Mouse (Mus musculus) C2C12 (cell line): ENCODE measurements at regions not wholly inside any gene's neighbourhood (a gene's known extent, or its start where the extent isn't known, plus 50 kb on each side); places are given as distances from the start of the nearest gene placed in this dataset.

Source experiments
- H3K27me3 ChIP-seq: one replicate; pipeline ENCODE4 v1.6.1; 2011; ENCODE audit not compliant: control insufficient read depth, insufficient read depth, insufficient read length
- H3K36me3 ChIP-seq: one replicate; pipeline ENCODE4 v1.6.1; 2011; ENCODE audit not compliant: control insufficient read depth, insufficient read depth
- H3K4me3 ChIP-seq: one replicate; pipeline ENCODE4 v1.5.1; 2011; ENCODE audit warnings: mild to moderate bottlenecking, control low read depth; ENCODE audit not compliant: poor library complexity, insufficient read depth, severe bottlenecking
- H3K79me2 ChIP-seq: one replicate; pipeline ENCODE4 v1.6.1; 2011; ENCODE audit not compliant: control insufficient read depth, insufficient read depth
- H3K79me3 ChIP-seq: one replicate; pipeline ENCODE4 v1.6.1; 2011; ENCODE audit warnings: low read depth, control low read depth
- H3ac ChIP-seq: one replicate; pipeline ENCODE3; 2011; ENCODE audit warnings: low read depth; ENCODE audit not compliant: control insufficient read depth, insufficient read length
- CEBPB ChIP-seq: IDR thresholded peaks from one replicate; pipeline ENCODE4 v1.6.1; 2011; ENCODE audit warnings: low read depth, mild to moderate bottlenecking, control low read depth, moderate library complexity
- CTCF ChIP-seq: IDR thresholded peaks from one replicate; pipeline ENCODE4 v1.5.1; 2011; ENCODE audit not compliant: control insufficient read depth, insufficient read depth, insufficient read length
- FOSL1 ChIP-seq: IDR thresholded peaks from one replicate; pipeline ENCODE4 v1.8.0; 2011; ENCODE audit warnings: mild to moderate bottlenecking, low read length; ENCODE audit not compliant: poor library complexity, insufficient read depth, severe bottlenecking
- MAX ChIP-seq: IDR thresholded peaks from one replicate; pipeline ENCODE4 v1.6.1; 2011; ENCODE audit warnings: mild to moderate bottlenecking, control low read depth
- MYOD1 ChIP-seq: IDR thresholded peaks from one replicate; pipeline ENCODE4 v1.6.1; 2011; ENCODE audit warnings: low read depth; ENCODE audit not compliant: control insufficient read depth, insufficient read length
- MYOG ChIP-seq: IDR thresholded peaks from one replicate; pipeline ENCODE4 v1.6.1; 2011; ENCODE audit not compliant: control insufficient read depth, insufficient read length; ENCODE audit errors: extremely low read depth
- USF1 ChIP-seq: IDR thresholded peaks from one replicate; pipeline ENCODE4 v1.6.1; 2011; ENCODE audit warnings: low read depth, mild to moderate bottlenecking, control low read depth, moderate library complexity

- H3K4me3 ChIP-seq: no peak overlapping the region
- H3K79me3 ChIP-seq: no peaks in the 10 kb centered on the region
- TF ChIP-seq CEBPB: no peak
- TF ChIP-seq USF1: no peak
- no peak for TF ChIP-seq MYOG
- no peak for TF ChIP-seq FOSL1
- no peak for TF ChIP-seq MAX
- no peak for TF ChIP-seq CTCF
- no peak for TF ChIP-seq MYOD1
- no peaks in the 10 kb centered on the region for H3K36me3 ChIP-seq
- H3ac ChIP-seq: no peak overlapping the region
- H3K79me2 ChIP-seq: no peaks in the 10 kb centered on the region
- H3K27me3 ChIP-seq: no peaks in the 10 kb centered on the region
Observed at GRCm38 (mm10) chr1:186555441-186555975, 150.3 kb downstream of the Tgfb2 start.

- Histone ChIP-seq H3K27me3 (no peaks in the 10 kb centered on the region), H3K79me3 (no peaks in the 10 kb centered on the region), H3ac (no peak overlapping the region), H3K4me3 (no peak overlapping the region), H3K36me3 (no peaks in the 10 kb centered on the region), H3K79me2 (no peaks in the 10 kb centered on the region)
- TF ChIP-seq CEBPB: no peak
- no peak for TF ChIP-seq MYOD1
- TF ChIP-seq MYOG: no peak
- TF ChIP-seq FOSL1: no peak
- no peak for TF ChIP-seq CTCF
- no peak for TF ChIP-seq USF1
- no peak for TF ChIP-seq MAX
Observed at GRCm38 (mm10) chr1:186554520-186555010, 151.2 kb downstream of the Tgfb2 start.

GRCm38 (mm10) chr1:186552689-186553088 is 153.1 kb downstream of the Tgfb2 start:
- Histone ChIP-seq H3ac (no peak overlapping the region), H3K79me2 (no peaks in the 10 kb centered on the region), H3K4me3 (no peak overlapping the region), H3K79me3 (no peaks in the 10 kb centered on the region), H3K36me3 (no peaks in the 10 kb centered on the region), H3K27me3 (no peaks in the 10 kb centered on the region)
- no peak for TF ChIP-seq MYOD1
- TF ChIP-seq MYOG: no peak
- no peak for TF ChIP-seq USF1
- no peak for TF ChIP-seq CTCF
- no peak for TF ChIP-seq MAX
- TF ChIP-seq CEBPB: no peak
- TF ChIP-seq FOSL1: no peak

GRCm38 (mm10) chr1:186550265-186550885 is 155.4 kb downstream of the Tgfb2 start:
- no peak overlapping the region for H3ac ChIP-seq
- TF ChIP-seq CTCF (no peak), MAX (no peak)
- no peaks in the 10 kb centered on the region for H3K27me3 ChIP-seq
- H3K79me2 ChIP-seq: no peaks in the 10 kb centered on the region
- H3K4me3 ChIP-seq: no peak overlapping the region
- H3K36me3 ChIP-seq: no peaks in the 10 kb centered on the region
- H3K79me3 ChIP-seq: no peaks in the 10 kb centered on the region

GRCm38 (mm10) chr1:186549207-186549606 is 156.6 kb downstream of the Tgfb2 start:
- Histone ChIP-seq H3ac (no peak overlapping the region), H3K79me3 (no peaks in the 10 kb centered on the region), H3K79me2 (no peaks in the 10 kb centered on the region), H3K27me3 (no peaks in the 10 kb centered on the region), H3K36me3 (no peaks in the 10 kb centered on the region), H3K4me3 (no peak overlapping the region)
- TF ChIP-seq USF1 (no peak), MAX (no peak), CEBPB (no peak)

GRCm38 (mm10) chr1:186546386-186547185 is 159.2 kb downstream of the Tgfb2 start:
- H3K27me3 ChIP-seq: no peaks in the 10 kb centered on the region
- H3K4me3 ChIP-seq: no peak overlapping the region
- no peak overlapping the region for H3ac ChIP-seq
- no peaks in the 10 kb centered on the region for H3K79me3 ChIP-seq
- H3K79me2 ChIP-seq: no peaks in the 10 kb centered on the region
- TF ChIP-seq MAX: no peak
- no peak for TF ChIP-seq CTCF
- TF ChIP-seq CEBPB: no peak
- no peak for TF ChIP-seq USF1
- TF ChIP-seq MYOD1: no peak
- TF ChIP-seq MYOG: no peak
- no peak for TF ChIP-seq FOSL1
- H3K36me3 ChIP-seq: no peaks in the 10 kb centered on the region
